Mouse (Mus musculus) small intestine, adult 2 months (tissue): Measurements from ENCODE around the gene Mrpl51.

Experiments
- CTCF ChIP-seq: fragments of 200-500 bp; IDR thresholded peaks from 2 replicates; pipeline ENCODE4 v1.5.1; 2012; ENCODE audit warnings: low read depth, mild to moderate bottlenecking, control low read depth, inconsistent platforms, low read length, moderate library complexity, mixed read lengths; ENCODE audit not compliant: insufficient replicate concordance, insufficient read length; ENCODE audit errors: extremely low read depth
- POLR2A ChIP-seq: fragments of 200-500 bp; IDR thresholded peaks from 2 replicates; pipeline ENCODE4 v1.6.1; 2012; ENCODE audit warnings: low read depth, mild to moderate bottlenecking, control low read depth, inconsistent platforms, low read length, moderate library complexity

DNA sequence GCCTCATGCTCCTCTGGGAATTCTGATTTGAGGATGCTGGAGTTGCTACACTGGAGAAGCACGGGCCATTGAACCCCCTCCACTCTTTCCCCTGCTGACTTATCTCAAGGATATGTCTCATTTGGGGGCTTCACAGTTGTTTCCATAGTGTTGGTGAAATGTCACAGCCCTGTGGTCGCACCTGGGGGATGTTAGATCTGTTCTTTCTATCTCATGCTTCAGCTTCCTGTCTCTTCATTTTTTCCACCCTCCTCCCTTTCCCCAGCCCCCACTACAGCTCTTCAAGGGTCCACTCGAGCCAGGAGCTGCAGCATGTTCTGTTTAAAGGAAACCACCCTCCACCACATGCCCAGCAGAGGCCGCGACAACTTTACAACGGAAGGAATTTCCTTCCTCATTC, 46.8 kb downstream of the Mrpl51 start:
- TF ChIP-seq POLR2A = no peak
- no peak for TF ChIP-seq CTCF
